Mouse (Mus musculus) cerebellum, postnatal 10 days (tissue): Measurements from ENCODE around the gene Kctd13.

Experiments used
- DNase-seq, 2 experiments: peaks; one replicate each; pipeline ENCODE4 v3.0.0; 2021; ENCODE audit warnings: mixed read lengths in 2 of 2

The Kctd13 gene

GRCm38 (mm10) chr7:126984667-126985444 is 56.2 kb downstream of the Kctd13 start:
- DNase-seq, result no peak

DNA sequence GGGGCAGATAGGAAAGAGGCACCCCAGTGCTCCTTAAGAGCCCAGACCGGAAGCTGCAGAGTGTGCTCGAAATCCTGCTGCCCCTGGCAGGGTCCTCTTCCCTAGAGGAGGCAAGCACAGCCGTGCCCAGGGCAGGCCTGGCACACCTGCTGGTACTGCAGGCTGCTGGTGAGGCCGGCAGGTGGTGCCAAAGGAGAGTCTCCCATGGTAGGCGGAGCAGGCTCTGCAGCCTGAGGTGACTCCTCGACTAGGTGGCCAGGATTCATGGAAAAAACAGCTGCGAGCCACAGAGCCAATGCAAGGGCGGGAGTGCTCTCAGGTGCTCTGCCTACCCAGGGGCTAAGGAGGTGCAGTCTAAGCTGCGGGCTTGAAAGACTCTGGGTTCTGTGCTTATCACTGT is 57.6 kb downstream of the Kctd13 start:
- peak; percentile 78 to 79 for DNase-seq

- DNase-seq, result no peak
Measured at GRCm38 (mm10) chr7:126988816-126989215, 60.1 kb downstream of the Kctd13 start.
